Mouse (Mus musculus): ENCODE results near the gene Hpn.

DNA sequence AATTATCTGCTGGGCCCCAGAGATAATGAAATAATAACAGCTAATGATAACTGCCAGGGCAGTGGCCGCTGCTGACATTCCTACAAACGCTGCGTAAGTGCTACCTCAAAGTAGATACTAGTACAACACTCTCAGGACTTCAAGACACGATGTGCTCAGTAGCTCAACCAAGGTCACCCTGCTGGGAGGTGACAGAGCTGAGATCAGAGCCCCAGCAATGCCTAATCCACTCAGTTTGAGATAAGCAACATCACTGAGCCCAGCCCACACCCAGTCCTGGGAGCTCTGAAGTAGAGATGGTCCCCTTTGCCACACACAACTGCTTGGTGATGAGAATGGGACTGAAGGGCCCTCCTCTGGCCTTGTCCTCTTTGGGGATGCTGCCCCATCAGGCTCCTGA lies 25.2 kb upstream of the Hpn start:
- TF ChIP-seq CTCF (IDR thresholded peaks at IDR 0.05; ENCODE audit: borderline replicate concordance, insufficient read depth, low read length) (no peak), POLR2A (IDR thresholded peaks at IDR 0.05; ENCODE audit: low read depth, low read length) (no peak)
